In the genomic region with DNA sequence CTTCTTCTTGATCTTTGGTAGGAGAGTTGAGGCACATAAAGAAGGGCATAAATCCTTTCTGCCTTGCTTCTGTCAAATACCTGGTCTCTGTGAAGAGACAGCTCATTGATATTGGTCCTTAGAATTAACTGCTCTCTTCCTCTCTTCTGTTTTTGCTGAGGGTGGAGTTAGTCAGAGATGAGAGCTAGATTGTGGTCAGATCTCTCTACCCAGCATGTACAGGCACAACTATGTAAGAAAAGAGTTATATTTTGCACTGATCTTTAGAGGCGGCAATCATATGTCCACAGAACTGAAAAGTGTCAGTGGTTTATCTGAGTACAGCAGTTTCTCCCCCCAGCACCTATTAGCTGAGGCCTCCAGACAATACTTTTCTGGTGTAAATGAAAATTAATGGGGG, we compare ENCODE assay signal across 14 mouse cellular contexts.
"Had no signal": no experiment of that assay in that cellular context is flagged by ENCODE, and none has a peak within 500 bp of the region (broad histone marks: within the 10 kb centered on the region; RNA-seq: fewer than 3 reads in every experiment).

No protein-coding gene starts in this region.

- H3K9ac ChIP-seq: lung, embryonic 14.5 days; midbrain, embryonic 12.5 days; neural tube, embryonic 12.5 days had no signal

- H3K27ac ChIP-seq: midbrain, embryonic 10.5 days; midbrain, embryonic 12.5 days; neural tube, embryonic 12.5 days had no signal

- H3K9me3 ChIP-seq: midbrain, embryonic 10.5 days; midbrain, embryonic 12.5 days; neural tube, embryonic 12.5 days had no signal

- H3K27me3 ChIP-seq: midbrain, embryonic 12.5 days; neural tube, embryonic 12.5 days had no signal

- H3K4me2 ChIP-seq: lung, embryonic 14.5 days; midbrain, embryonic 12.5 days; neural tube, embryonic 12.5 days had no signal

- H3K4me1 ChIP-seq: midbrain, embryonic 10.5 days; midbrain, embryonic 12.5 days had no signal

- H3K36me3 ChIP-seq: midbrain, embryonic 10.5 days; midbrain, embryonic 12.5 days; neural tube, embryonic 12.5 days had no signal

- H3K4me3 ChIP-seq: midbrain, embryonic 10.5 days; midbrain, embryonic 12.5 days; neural tube, embryonic 12.5 days had no signal

- DNase-seq: lung, adult 18-20 months; lung, embryonic 14.5 days; lung, postnatal 10 days; lung, postnatal 4 days; midbrain, embryonic 14.5 days; right cerebral cortex, postnatal 25 days; right cerebral cortex, postnatal 4 days; spleen, adult 18-20 months; thymus, adult 18-20 months; thymus, postnatal 14 days; thymus, postnatal 36 days had no signal
